ENCODE assay signal across 7 mouse cellular contexts in the genomic region with DNA sequence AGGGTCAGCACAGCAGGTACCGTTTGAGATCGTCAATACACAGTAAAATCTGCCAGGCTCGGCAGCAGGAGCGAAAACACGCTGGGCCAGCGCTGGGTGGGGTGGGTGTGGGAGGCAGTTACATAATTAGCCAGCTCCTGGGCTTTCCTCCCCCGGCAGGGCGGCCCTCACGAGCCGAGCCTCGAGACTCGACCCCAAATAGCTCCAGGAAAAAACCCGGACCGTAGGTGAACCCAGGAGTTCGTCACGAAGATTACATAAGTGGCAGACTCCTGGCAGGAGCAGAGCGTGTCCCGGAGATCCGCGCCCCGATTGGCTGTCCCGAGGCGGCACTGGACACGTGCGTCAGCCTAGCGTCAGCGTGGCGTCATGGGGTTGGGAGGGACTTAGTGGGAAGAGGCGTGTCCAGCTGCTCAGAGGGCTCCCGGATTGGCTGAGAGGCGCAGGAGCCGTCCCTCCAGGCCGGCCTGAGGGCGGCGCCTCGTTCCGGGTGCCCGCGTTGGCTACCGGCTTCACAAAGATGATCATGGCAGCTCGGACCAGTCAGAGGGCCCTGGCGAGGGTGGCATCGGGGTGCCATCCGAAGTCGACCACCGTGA. TPM values are rescaled to one million over a fixed set of nuclear protein-coding genes. Genes with fewer than 3 reads are reported as not detected.
DNase-seq lines count a peak whose midpoint lies in the region; ATAC-seq and TF ChIP-seq lines count a peak whose summit lies in the region.

A gene (plus strand): TSS at position 416 of the 599 bp plus-strand sequence.

- H3K36me3 ChIP-seq in embryonic facial prominence, embryonic 10.5 days (replicated peaks): peaks cover 17% of the 10 kb centered on the region
- peaks cover 5% of the 10 kb centered on the region; the same call in 1 of the 2 replicates for H3K36me3 ChIP-seq in intestine, postnatal 0 days (ENCODE audit: control insufficient read depth, insufficient read depth)
- H3K36me3 ChIP-seq in midbrain, embryonic 12.5 days: no peaks in the 10 kb centered on the region
- H3K36me3 ChIP-seq in small intestine, adult 2 months (ENCODE audit: control insufficient read depth, insufficient read depth, low read length): peaks cover 4% of the 10 kb centered on the region; the same call in 1 of the 2 replicates

- peak within 1 kb of the TSS; percentile 74 for H3K9ac ChIP-seq in intestine, postnatal 0 days (ENCODE audit: low read depth, low read length)
- peak within 1 kb of the TSS; percentile 83 for H3K9ac ChIP-seq in midbrain, embryonic 12.5 days (replicated peaks)

- H3K4me3 ChIP-seq in embryonic facial prominence, embryonic 10.5 days: peak within 1 kb of the TSS; percentile 90
- peak within 1 kb of the TSS; percentile 71 for H3K4me3 ChIP-seq in intestine, postnatal 0 days (ENCODE audit: low read depth, low read length)
- H3K4me3 ChIP-seq in midbrain, embryonic 12.5 days: peak within 1 kb of the TSS; percentile 90
- peak within 1 kb of the TSS; percentile 89 for H3K4me3 ChIP-seq in small intestine, adult 2 months (ENCODE audit: low read depth, low read length)

- H3K27ac ChIP-seq in embryonic facial prominence, embryonic 10.5 days (replicated peaks): peak within 1 kb of the TSS; percentile 89
- H3K27ac ChIP-seq in intestine, postnatal 0 days (ENCODE audit: low read depth, low read length): peak within 1 kb of the TSS; percentile 95
- H3K27ac ChIP-seq in midbrain, embryonic 12.5 days (replicated peaks): peak within 1 kb of the TSS; percentile 79
- peak within 1 kb of the TSS; percentile 96 for H3K27ac ChIP-seq in small intestine, adult 2 months (ENCODE audit: insufficient read depth, low read depth, low read length)

- H3K27me3 ChIP-seq in embryonic facial prominence, embryonic 10.5 days (replicated peaks; ENCODE audit: low read depth, poor library complexity, severe bottlenecking): peaks cover 6% of the 10 kb centered on the region; the same call in 1 of the 2 replicates
- no peaks in the 10 kb centered on the region for H3K27me3 ChIP-seq in intestine, postnatal 0 days (replicated peaks; ENCODE audit: control insufficient read depth, insufficient read depth, low read length)
- H3K27me3 ChIP-seq in midbrain, embryonic 12.5 days: peaks cover 11% of the 10 kb centered on the region; the same call in 1 of the 2 replicates
- H3K27me3 ChIP-seq in small intestine, adult 2 months (ENCODE audit: control insufficient read depth, insufficient read depth, low read length): no peaks in the 10 kb centered on the region

- intact Hi-C loops in left cerebral cortex, postnatal 4 days (cut with DNase I): no loop called here

- under 1% methylated on average over 46 of the region's 46 CpGs for WGBS in embryonic facial prominence, embryonic 10.5 days
- WGBS in intestine, postnatal 0 days: under 1% methylated on average over 44 of the region's 46 CpGs
- WGBS in midbrain, embryonic 12.5 days: under 1% methylated on average over 45 of the region's 46 CpGs
- WGBS in small intestine, adult 2 months: under 1% methylated on average over 46 of the region's 46 CpGs

- peak; percentile 76; the same call in 1 of the 2 replicates for TF ChIP-seq POLR2A in small intestine, adult 2 months (IDR thresholded peaks at IDR 0.05; ENCODE audit: low read depth, low read length)

- peak; percentile 100 for DNase-seq in adrenal gland, postnatal 10 days
- DNase-seq in embryonic facial prominence, embryonic 10.5 days (ENCODE audit: low spot score): peak; percentile 99
- DNase-seq in gonadal fat pad, adult 2 months (ENCODE audit: low read depth): peak; percentile 81
- DNase-seq in left cerebral cortex, postnatal 4 days: peak; percentile 99

- H3K4me1 ChIP-seq in embryonic facial prominence, embryonic 10.5 days: peaks cover 13% of the 10 kb centered on the region
- 0 out of 2 replicates have a peak, but pooled peaks cover 4% of the 10 kb centered on the region for H3K4me1 ChIP-seq in intestine, postnatal 0 days (replicated peaks; ENCODE audit: control insufficient read depth, insufficient read depth, low read length)
- H3K4me1 ChIP-seq in midbrain, embryonic 12.5 days: peaks cover 12% of the 10 kb centered on the region
- peaks cover 5% of the 10 kb centered on the region; the same call in 1 of the 2 replicates for H3K4me1 ChIP-seq in small intestine, adult 2 months (ENCODE audit: control insufficient read depth, insufficient read depth, insufficient read length, low read length)

- ATAC-seq in intestine, postnatal 0 days: peak; percentile 100
- peak; percentile 100 for ATAC-seq in midbrain, embryonic 12.5 days (ENCODE audit: low FRiP score, low read depth)

- peak; percentile 49 for TF ChIP-seq CTCF in intestine, postnatal 0 days (IDR thresholded peaks at IDR 0.05; ENCODE audit: low read depth)
- no peak for TF ChIP-seq CTCF in small intestine, adult 2 months (IDR thresholded peaks at IDR 0.05; ENCODE audit: extremely low read depth, insufficient read length, insufficient replicate concordance, low read depth, low read length)

- no peaks in the 10 kb centered on the region for H3K9me3 ChIP-seq in embryonic facial prominence, embryonic 10.5 days
- 0 out of 2 replicates have a peak, but pooled peaks cover 3% of the 10 kb centered on the region for H3K9me3 ChIP-seq in intestine, postnatal 0 days (ENCODE audit: control insufficient read depth)
- H3K9me3 ChIP-seq in midbrain, embryonic 12.5 days: no peaks in the 10 kb centered on the region

- peak within 1 kb of the TSS; percentile 76 for H3K4me2 ChIP-seq in intestine, postnatal 0 days (replicated peaks; ENCODE audit: low read depth)
- H3K4me2 ChIP-seq in midbrain, embryonic 12.5 days (replicated peaks): peak within 1 kb of the TSS; percentile 73

RNA-seq across cellular contexts. Expression of the gene that starts here (rescaled TPM):
- 10 to 100 TPM; 35.7 to 82.2 TPM for total RNA-seq in adrenal gland, postnatal 10 days (2021)
- 21.7 and 22.0 TPM in 2 replicates for polyA plus RNA-seq in embryonic facial prominence, embryonic 10.5 days (2016; fragmentation: Nextera tagmentation; extraction: Ambion mirVana)
- 12.2 and 13.7 TPM in 2 replicates for polyA plus RNA-seq in gonadal fat pad, adult 2 months (2012; rRNA removed)
- 25.8 and 29.7 TPM in 2 replicates for polyA plus RNA-seq in intestine, postnatal 0 days (2015; fragmentation: Nextera tagmentation; extraction: Ambion mirVana)
- total RNA-seq in left cerebral cortex, postnatal 4 days (2021): 10 to 100 TPM; 18.9 to 20.0 TPM
- polyA plus RNA-seq in midbrain, embryonic 12.5 days (2016; fragmentation: Nextera tagmentation; extraction: Ambion mirVana): 30.1 and 30.9 TPM in 2 replicates
- polyA plus RNA-seq in small intestine, adult 2 months (2012; rRNA removed): 2.7 and 6.6 TPM in 2 replicates

Comparison
In these comparisons a context has a peak if more than half of its experiments do, and no peak if none do; other contexts are left out.
1. Peak in every context shown above with its lines: DNase-seq, ATAC-seq, H3K4me3 ChIP-seq and H3K27ac ChIP-seq.